Mouse (Mus musculus) midbrain, embryonic 11.5 days (tissue): ENCODE measurements around the gene A830005F24Rik. TPM values are rescaled to one million over a fixed set of nuclear protein-coding genes. Genes with fewer than 3 reads are reported as not detected.
"Not testable (repeated sequence)": the region's sequence is repeated elsewhere in the genome, so short reads cannot be mapped to it uniquely, and the experiment has no call there.

ENCODE experiments used
- ATAC-seq: fragments of 200-750 bp; cut with Nextera tagmentation; 2 replicates; pipeline ENCODE4 v1.8.0; 2017; ENCODE audit warnings: moderate TSS enrichment, moderate library complexity; ENCODE audit not compliant: low FRiP score
- DNase-seq: peaks from one replicate; pipeline ENCODE4 v3.0.0; 2015; ENCODE audit warnings: low spot score; ENCODE audit errors: missing footprints
- H3K27ac ChIP-seq: fragments of 300-500 bp; sonication (generic); 2 replicates; pipeline ENCODE4 v1.5.1; 2014; ENCODE audit warnings: low read depth, low read length
- H3K27me3 ChIP-seq: fragments of 300-500 bp; sonication (generic); 2 replicates; pipeline ENCODE4 v1.6.1; 2014; ENCODE audit warnings: mild to moderate bottlenecking, low read length, moderate library complexity, mixed read lengths; ENCODE audit not compliant: control insufficient read depth, insufficient read depth
- H3K36me3 ChIP-seq: fragments of 300-500 bp; sonication (generic); 2 replicates; pipeline ENCODE4 v1.6.1; 2014; ENCODE audit warnings: mild to moderate bottlenecking, low read length, moderate library complexity, mixed read lengths; ENCODE audit not compliant: control insufficient read depth, insufficient read depth
- H3K4me1 ChIP-seq: fragments of 300-500 bp; sonication (generic); 2 replicates; pipeline ENCODE4 v1.6.1; 2014; ENCODE audit warnings: low read length; ENCODE audit not compliant: control insufficient read depth, insufficient read depth
- H3K4me2 ChIP-seq: fragments of 300-500 bp; sonication (generic); 2 replicates; pipeline ENCODE4 v1.6.1; 2014; ENCODE audit warnings: mild to moderate bottlenecking, moderate library complexity
- H3K4me3 ChIP-seq: fragments of 300-500 bp; sonication (generic); 2 replicates; pipeline ENCODE4 v1.5.1; 2014; ENCODE audit warnings: low read depth, low read length
- H3K9ac ChIP-seq: fragments of 300-500 bp; sonication (generic); 2 replicates; pipeline ENCODE4 v1.6.1; 2014; ENCODE audit warnings: low read length
- H3K9me3 ChIP-seq: fragments of 300-500 bp; sonication (generic); 2 replicates; pipeline ENCODE4 v1.6.1; 2016; ENCODE audit warnings: low read length; ENCODE audit not compliant: control insufficient read depth
- WGBS: fragments of 180-500 bp; shearing (Covaris S2); extraction: QIAGEN DNeasy Blood & Tissue Kit; methylation state at CpG from one replicate; pipeline ENCODE4 v1.1.7; 2014; 5-methylcytosine and 5-hydroxymethylcytosine counted together
- polyA plus RNA-seq: library from polyadenylated mRNA; unstranded; fragments of >200 nt; fragmentation: Nextera tagmentation; extraction: Ambion mirVana; gene quantifications from 2 replicates; pipeline ENCODE4 v1.2.1, GENCODE M21; 2014

A830005F24Rik gene
- polyA plus RNA-seq, 1 experiment from 2014 or later: 2.9 TPM

DNA sequence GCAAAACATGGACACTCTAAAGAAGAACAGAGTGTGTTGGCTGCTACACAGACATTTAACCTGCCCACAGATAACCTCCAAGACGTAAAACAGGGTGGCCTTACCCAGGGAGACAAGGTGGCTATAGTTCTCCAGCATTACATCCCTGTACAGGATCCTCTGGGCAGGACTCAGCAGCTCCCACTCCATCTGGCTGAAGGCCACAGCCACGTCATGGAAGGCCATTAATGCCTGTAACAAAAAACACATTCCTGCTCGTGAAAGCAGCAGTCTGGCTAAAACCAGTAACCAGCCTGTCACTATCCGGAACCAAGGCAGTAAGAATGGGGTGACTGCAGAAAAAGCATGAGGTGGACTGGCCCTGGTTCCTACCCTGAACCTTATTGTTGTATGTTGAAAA is 14.7 kb upstream of the A830005F24Rik start:
- Histone ChIP-seq H3K27ac (no peak overlapping the region), H3K9ac (no peak overlapping the region)
- 69% methylated on average over 4 of the region's 4 CpGs for WGBS

GRCm38 (mm10) chr13:48502422-48502821 is 10.9 kb upstream of the A830005F24Rik start:
- Histone ChIP-seq H3K36me3 (peaks cover 4% of the 10 kb centered on the region; the same call in 1 of the 2 replicates), H3K9me3 (no peaks in the 10 kb centered on the region), H3K9ac (no peak overlapping the region), H3K4me3 (no peak overlapping the region), H3K27me3 (no peaks in the 10 kb centered on the region), H3K4me1 (peaks cover 5% of the 10 kb centered on the region), H3K4me2 (no peak overlapping the region), H3K27ac (no peak overlapping the region)
- no peak for ATAC-seq
- 77% methylated on average over 5 of the region's 5 CpGs for WGBS
- no peak for DNase-seq

More for the DNA sequence above, 14.7 kb upstream of the A830005F24Rik start:
- no peaks in the 10 kb centered on the region for H3K27me3 ChIP-seq
- H3K9me3 ChIP-seq: peaks cover 4% of the 10 kb centered on the region; the same call in 1 of the 2 replicates
- H3K4me3 ChIP-seq: no peak overlapping the region
- H3K36me3 ChIP-seq: peaks cover 2% of the 10 kb centered on the region
- peaks cover 5% of the 10 kb centered on the region for H3K4me1 ChIP-seq
- DNase-seq (no peak), ATAC-seq (no peak)
- H3K4me2 ChIP-seq: no peak overlapping the region

- Histone ChIP-seq H3K27ac (no peak overlapping the region), H3K4me3 (no peak overlapping the region), H3K9ac (no peak overlapping the region), H3K4me1 (peaks cover 5% of the 10 kb centered on the region), H3K9me3 (no peaks in the 10 kb centered on the region), H3K36me3 (0 out of 2 replicates have a peak, but pooled peaks cover 4% of the 10 kb centered on the region), H3K4me2 (no peak overlapping the region), H3K27me3 (no peaks in the 10 kb centered on the region)
- DNase-seq (no peak), ATAC-seq (no peak)
- 87% methylated on average over 9 of the region's 9 CpGs for WGBS
These were observed 4.7 kb upstream of the A830005F24Rik start for GRCm38 (mm10) chr13:48508661-48509060.

DNA sequence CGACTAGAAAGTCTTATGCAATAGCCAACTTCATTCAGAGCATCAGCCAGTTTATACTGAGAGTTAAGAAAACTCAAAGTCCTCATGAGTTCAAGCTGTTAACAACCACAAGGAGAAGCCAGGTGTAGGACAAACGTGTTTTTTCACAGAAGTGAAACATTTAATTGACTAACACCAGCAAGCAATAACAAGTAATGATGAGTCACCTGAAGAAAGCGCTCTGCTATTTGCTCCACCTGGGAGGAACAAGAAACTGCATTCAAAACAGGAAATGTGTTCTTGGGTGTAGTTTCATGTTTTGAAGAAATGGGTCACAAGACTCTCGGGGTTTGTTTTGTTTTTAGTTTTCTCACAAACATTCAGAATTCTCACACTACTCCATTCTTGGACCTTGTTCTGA is 2.5 kb downstream of the A830005F24Rik start:
- no peak overlapping the region for H3K4me2 ChIP-seq
- no peaks in the 10 kb centered on the region for H3K27me3 ChIP-seq
- WGBS: 86% methylated on average over 4 of the region's 4 CpGs
- H3K4me1 ChIP-seq: peaks cover 5% of the 10 kb centered on the region
- ATAC-seq (no peak), DNase-seq (no peak)
- no peaks in the 10 kb centered on the region for H3K9me3 ChIP-seq
- H3K9ac ChIP-seq: no peak overlapping the region
- no peaks in the 10 kb centered on the region for H3K36me3 ChIP-seq
- no peak overlapping the region for H3K4me3 ChIP-seq
- H3K27ac ChIP-seq: no peak overlapping the region

DNA sequence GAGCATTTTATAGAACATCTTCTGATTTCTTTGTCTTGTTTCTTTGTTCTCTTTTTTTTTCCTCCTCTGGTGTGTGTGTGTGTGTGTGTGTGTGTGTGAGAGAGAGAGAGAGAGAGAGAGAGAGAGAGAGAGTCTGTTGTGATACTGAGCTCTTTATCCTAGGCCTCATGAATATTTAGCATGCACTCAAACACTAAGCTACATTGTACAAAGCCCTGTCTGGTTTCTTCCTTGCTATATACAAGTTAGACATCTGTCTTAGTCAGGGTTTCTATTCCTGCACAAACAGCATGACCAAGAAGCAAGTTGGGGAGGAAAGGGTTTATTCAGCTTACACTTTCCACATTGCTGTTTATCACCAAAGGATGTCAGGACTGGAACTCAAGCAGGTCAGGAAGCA is 5.8 kb downstream of the A830005F24Rik start:
- H3K27ac ChIP-seq, H3K4me2 ChIP-seq, H3K9me3 ChIP-seq, ATAC-seq, H3K4me1 ChIP-seq, H3K27me3 ChIP-seq, H3K36me3 ChIP-seq, H3K4me3 ChIP-seq, H3K9ac ChIP-seq: not testable (repeated sequence)
- DNase-seq: peak; percentile 57

GRCm38 (mm10) chr13:48525745-48526144 is 12.4 kb downstream of the A830005F24Rik start:
- ATAC-seq (no peak), DNase-seq (no peak)
- Histone ChIP-seq H3K9ac (no peak overlapping the region), H3K4me3 (no peak overlapping the region), H3K4me1 (no peaks in the 10 kb centered on the region), H3K9me3 (no peaks in the 10 kb centered on the region), H3K4me2 (no peak overlapping the region), H3K27ac (no peak overlapping the region), H3K27me3 (no peaks in the 10 kb centered on the region), H3K36me3 (no peaks in the 10 kb centered on the region)
- 81% methylated on average over 5 of the region's 5 CpGs for WGBS

DNA sequence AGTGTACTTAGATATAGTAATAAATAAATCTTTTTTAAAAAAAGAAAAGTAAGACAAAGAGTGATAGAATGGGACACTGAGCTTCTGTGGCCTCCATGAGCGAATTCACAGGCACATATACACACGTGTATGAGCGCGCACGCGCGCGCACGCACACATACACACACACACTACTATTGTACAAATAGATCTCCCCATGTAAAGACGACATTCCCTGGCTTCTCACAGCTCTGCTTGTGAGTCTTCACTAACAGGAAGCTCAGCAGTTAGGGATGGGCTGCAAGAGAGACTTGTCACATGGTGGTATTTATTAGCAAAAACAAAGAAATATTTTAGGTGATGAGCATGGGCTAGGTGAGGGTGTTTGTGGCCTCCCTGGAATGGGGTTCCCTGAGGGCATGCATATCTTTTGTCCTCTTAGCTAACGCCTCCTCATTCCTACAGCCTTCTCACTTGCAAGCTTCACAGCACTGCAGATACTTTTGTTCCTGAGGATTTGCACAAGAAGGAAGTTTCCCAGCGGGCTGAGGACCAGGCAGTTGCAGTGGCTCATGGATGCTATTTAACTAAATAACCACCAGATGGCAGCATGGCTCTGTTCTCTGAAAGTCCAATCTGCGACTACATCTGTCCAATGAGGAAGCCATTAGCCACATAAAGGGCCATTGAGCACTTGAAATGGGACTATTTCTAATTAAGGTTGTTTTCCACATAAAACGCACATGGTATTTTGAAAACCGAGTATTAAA is 14.9 kb downstream of the A830005F24Rik start:
- Histone ChIP-seq H3K4me1 (no peaks in the 10 kb centered on the region), H3K9me3 (no peaks in the 10 kb centered on the region), H3K27me3 (no peaks in the 10 kb centered on the region), H3K4me2 (no peak overlapping the region), H3K27ac (no peak overlapping the region), H3K36me3 (no peaks in the 10 kb centered on the region), H3K9ac (no peak overlapping the region), H3K4me3 (no peak overlapping the region)
- WGBS: 57% methylated on average over 15 of the region's 15 CpGs
- peak; percentile 96 for DNase-seq
- ATAC-seq: peak; percentile 67

DNA sequence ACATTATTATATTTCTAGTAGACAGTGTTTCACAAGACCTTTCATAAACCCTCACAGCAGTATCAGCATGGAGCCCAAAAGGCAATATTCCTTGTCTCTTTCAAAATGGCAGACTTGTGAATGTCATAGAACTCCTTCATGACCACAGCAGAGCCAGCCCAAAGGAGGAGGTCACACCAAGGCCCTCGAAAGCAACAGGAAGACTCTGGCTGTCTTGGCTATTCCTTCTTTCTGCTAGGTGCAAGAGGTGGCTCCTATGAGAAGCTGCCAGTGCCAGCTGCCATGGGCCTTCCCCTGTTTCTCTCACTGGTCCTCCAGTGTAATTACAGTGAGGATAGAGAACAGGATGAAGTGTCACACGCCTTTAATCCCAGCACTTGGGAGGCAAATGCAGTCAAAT is 15.7 kb downstream of the A830005F24Rik start:
- no peaks in the 10 kb centered on the region for H3K4me1 ChIP-seq
- ATAC-seq (peak; percentile 42; the same call in 1 of the 2 replicates), DNase-seq (peak; percentile 84)
- WGBS: 58% methylated on average over 2 of the region's 2 CpGs
- no peak overlapping the region for H3K9ac ChIP-seq
- no peak overlapping the region for H3K4me3 ChIP-seq
- H3K4me2 ChIP-seq: no peak overlapping the region
- no peaks in the 10 kb centered on the region for H3K27me3 ChIP-seq
- H3K9me3 ChIP-seq: no peaks in the 10 kb centered on the region
- H3K27ac ChIP-seq: no peak overlapping the region
- no peaks in the 10 kb centered on the region for H3K36me3 ChIP-seq

DNA sequence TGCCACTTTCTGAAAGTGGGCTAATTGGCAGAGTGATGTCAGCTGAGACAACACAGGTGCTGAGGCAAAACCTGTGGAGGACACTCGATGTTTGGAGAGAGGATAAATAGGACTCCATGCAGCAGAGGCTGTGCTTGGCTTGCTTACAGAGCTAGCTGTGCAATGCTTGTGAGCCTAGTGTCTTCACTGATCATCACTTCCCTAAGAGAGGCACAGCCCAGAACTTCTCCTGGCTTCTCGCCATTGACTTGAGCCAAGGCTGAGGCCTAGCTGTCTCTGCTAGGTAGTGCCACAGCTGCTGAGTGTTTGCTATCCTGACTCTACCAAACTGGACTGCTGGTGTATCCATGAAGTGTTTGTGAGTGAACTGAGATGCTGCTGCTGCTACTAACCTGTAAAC is 17.3 kb downstream of the A830005F24Rik start:
- Histone ChIP-seq H3K9ac (no peak overlapping the region), H3K4me3 (no peak overlapping the region), H3K27ac (no peak overlapping the region), H3K36me3 (no peaks in the 10 kb centered on the region), H3K9me3 (no peaks in the 10 kb centered on the region), H3K4me2 (no peak overlapping the region), H3K4me1 (no peaks in the 10 kb centered on the region), H3K27me3 (no peaks in the 10 kb centered on the region)
- ATAC-seq (no peak), DNase-seq (peak; percentile 84)
- 78% methylated on average over 2 of the region's 2 CpGs for WGBS
